Mouse (Mus musculus) heart, adult 18-20 months (tissue): ENCODE measurements around the gene Nol12. TPM values are rescaled to one million over a fixed set of nuclear protein-coding genes. Genes with fewer than 3 reads are reported as not detected.

ENCODE experiments used
- DNase-seq, 2 experiments: peaks; one replicate each; pipeline ENCODE4 v3.0.0; 2021 to 2022; ENCODE audit warnings: mixed read lengths in 1 of 2
- total RNA-seq, 2 experiments: library from RNA; stranded (reverse); gene quantifications; 2 replicates each; pipeline ENCODE4 v1.2.3; 2021

Gene Nol12
- total RNA-seq, 2 experiments from 2014 or later: 15.7 to 19.1 TPM

- no peak for DNase-seq
Observed at GRCm38 (mm10) chr15:78948883-78949282, 14.2 kb downstream of the Nol12 start.

DNA sequence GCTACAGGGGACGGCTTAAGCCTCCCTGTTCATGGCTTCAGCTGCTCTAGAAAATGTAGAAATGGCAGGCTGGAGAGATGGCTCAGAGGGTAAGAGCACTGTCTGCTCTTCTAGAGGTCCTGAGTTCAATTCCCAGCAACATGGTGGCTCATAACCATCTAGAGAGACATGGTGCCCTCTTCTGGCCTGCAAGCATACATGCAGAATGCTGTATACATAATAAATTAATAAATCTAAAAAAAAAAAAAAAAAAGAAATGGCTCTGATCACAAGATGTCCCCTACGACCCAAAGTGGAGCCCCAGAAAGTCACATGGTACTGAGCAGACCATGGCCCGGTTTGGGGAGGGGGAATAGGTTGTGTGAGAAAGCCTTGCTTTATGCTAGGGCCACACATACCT lies 20.9 kb downstream of the Nol12 start:
- no peak for DNase-seq

DNA sequence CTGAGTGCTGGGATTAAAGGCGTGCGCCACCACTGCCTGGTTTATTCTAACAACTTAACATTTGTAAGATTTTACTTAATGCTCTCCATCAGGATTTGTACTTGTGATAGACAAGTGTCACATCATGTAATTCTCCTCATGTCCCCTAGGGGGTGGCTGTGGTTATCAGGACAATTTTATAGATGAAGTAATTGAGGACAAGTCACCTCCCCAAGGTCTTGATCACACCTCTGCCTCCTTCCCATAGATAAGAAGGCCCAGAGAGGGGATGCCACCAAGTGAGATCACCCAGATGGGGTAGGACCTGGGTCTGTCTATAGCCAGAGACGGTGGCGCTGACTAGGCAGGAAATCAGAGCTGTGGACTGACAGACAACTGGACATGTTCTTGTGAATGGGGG lies 21.6 kb downstream of the Nol12 start:
- DNase-seq: peak in 1 of 2 experiments; percentile 38

GRCm38 (mm10) chr15:78957021-78957420 lies 22.3 kb downstream of the Nol12 start:
- no peak for DNase-seq

GRCm38 (mm10) chr15:78959537-78959936 lies 24.8 kb downstream of the Nol12 start:
- no peak for DNase-seq

GRCm38 (mm10) chr15:78960088-78960487 lies 25.4 kb downstream of the Nol12 start:
- peak; percentile 76 to 84 for DNase-seq

DNA sequence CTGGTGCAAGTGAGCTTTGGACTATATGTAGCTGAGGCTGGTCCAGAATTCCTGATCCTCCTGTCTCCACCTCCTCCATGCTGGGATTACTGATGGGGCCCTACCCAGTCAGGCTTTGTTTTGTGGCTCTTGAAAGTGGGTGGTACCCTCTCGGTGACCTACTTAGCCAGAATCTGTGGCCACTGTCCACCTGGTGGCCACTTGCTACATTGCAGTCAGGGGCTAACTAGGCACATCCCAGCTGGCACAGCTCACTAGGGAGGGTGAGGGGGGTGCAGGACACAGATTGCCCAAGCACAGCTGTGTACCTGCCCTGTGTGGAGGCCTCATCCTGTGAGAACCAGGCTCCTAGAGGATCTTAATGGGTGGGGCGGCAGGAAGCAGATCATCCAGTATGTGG lies 28.2 kb downstream of the Nol12 start:
- peak; percentile 68 to 71 for DNase-seq

DNA sequence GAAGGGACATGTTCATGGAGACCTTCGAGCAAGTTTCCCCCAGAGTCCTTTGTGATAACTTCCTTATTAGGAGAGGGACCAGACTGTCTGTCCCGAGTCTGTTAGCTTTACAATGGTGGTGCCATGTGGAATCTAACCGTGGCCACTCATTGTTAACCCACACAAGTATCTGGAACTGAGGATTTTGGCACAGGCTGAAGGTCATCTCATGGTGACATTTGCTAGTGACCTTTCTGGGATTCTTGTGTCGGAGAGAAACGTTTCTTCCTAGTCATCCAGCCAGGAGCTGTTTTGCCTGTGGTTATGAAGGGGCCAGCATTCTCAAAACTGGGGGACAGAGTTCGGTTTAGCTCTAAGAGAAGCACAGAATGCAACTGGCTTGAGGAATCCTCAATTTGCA lies 36.9 kb downstream of the Nol12 start:
- no peak for DNase-seq

GRCm38 (mm10) chr15:78973950-78974349 lies 39.2 kb downstream of the Nol12 start:
- DNase-seq: no peak

DNA sequence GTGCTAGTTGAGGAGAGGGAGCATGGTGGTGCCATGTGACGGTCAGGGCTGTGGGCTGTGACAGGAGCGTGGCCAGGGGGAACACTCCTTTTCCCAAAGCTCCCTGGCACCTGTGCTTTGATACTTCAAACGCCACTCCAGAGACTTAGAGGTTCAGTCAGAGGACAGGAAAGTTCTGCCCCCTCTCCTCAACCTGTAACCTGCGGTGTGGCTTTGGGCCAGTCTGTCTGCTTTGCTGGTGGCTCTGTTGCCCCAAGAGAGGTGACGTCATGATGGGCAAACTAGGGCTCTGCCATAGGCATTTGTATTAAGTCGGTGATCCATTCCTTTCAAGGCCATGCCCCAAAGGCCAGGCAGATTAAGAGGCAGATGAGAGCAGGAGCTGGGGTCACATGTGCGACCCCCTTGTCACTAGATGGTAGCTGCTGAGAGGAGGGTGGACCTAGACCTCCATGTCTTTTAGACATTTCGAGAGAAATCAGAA lies 43.0 kb downstream of the Nol12 start:
- DNase-seq: no peak

GRCm38 (mm10) chr15:78978875-78979274 lies 44.1 kb downstream of the Nol12 start:
- peak; percentile 88 to 92 for DNase-seq

- no peak for DNase-seq
Observed at GRCm38 (mm10) chr15:78980084-78980483, 45.4 kb downstream of the Nol12 start.

DNA sequence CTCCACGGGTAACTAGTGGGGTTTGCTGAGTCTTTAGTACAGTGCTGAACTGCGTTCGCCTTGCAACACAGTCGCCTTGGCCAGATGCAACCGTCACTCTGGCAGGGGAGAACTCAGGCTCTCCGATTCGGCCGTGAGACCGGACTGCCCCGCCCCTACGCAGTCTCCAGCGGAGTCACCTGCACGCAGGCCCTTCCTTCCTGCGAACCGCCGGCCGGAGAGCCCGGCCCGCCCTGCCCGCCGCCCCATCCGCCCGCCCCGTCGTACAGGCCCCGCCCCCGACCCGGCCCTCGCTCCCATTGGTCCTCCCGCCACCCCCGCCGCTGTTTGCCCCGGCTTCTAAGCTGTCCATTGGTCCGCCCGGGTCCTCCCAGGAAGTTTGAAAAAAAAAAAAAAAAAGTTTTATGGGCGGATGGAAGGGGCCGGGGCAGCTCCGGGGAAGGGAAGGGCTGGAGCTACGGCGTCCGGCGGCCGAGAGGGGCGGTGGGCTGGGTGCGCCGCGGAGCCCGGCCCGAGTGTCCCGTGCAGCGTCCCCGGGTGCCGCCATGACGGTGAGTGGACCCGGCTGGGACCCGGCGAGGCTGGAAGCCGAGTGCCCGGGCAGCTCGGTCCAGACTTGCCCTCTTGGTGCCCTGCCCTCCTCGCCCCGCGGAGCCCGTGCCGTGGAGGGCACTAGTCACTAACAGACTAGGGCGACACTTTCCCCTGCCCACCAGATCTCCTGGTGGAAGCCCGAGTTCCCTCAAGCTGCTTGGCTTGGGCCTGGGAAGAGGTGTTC lies 48.1 kb downstream of the Nol12 start:
- DNase-seq: peak; percentile 89 to 94

DNA sequence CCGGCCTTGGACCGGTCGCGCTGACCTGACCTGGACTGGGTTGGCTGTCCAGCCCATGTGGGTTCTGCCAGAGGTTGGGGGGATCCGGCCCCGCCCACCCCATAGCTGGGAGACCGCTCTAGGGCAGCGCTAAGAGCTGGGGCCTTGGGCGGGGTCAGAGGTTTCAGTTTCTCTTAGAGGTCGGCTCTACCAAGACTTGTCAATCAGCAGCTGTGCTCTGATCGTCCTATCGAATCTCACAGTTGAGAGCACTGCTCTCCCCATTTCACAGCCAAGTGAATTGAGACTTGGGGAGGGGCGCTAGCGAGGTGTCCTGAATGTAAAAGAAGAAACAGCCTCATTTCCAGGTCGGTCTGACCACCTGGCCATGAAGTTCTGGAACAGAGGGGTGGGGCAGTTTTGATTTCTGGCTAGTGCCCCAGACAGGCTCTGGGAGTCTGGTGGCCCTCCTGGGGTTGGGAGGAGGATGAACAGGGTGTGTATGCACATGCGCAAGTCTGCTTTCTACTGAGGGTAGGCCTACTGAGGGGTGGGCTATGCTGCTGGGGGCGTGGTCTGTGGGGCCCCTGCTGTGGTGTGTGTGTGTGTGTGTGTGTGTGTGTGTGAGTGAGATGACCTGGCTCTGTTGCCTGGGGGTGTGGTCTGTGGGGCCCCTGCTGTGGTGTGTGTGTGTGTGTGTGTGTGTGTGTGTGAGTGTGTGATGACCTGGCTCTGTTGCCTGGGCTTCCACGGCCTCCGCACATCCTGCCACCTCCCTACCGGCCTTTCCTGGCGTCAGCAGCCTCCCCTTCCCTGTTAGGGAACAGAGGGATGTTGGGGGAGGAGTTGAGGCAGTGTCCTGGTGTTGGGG lies 48.9 kb downstream of the Nol12 start:
- peak; percentile 68 to 83 for DNase-seq

- DNase-seq: peak; percentile 18 to 22
Observed at GRCm38 (mm10) chr15:78984286-78984778, 49.6 kb downstream of the Nol12 start.

- DNase-seq: no peak
Observed at GRCm38 (mm10) chr15:78986536-78987220, 51.9 kb downstream of the Nol12 start.

GRCm38 (mm10) chr15:78988499-78988971 lies 53.8 kb downstream of the Nol12 start:
- DNase-seq: peak; percentile 58 to 69

- DNase-seq: no peak
Observed at GRCm38 (mm10) chr15:78989152-78990092, 54.7 kb downstream of the Nol12 start.

DNA sequence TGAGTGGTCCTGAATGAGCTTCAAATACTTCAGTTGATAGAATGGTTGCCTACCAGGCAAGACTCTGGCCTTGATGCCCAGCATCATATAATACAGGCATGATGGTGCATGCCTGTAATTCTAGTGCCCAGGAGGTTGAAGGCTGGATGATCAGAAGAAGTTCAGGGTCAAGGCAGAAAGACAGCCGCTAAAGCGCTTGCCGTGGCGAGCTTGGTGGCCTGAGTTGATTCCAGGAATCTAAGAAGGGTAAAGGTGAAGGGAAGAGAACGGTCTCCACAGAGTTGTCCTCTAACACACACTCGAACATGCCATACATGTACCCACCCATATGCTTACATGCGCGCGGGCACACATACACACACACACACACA lies 55.3 kb downstream of the Nol12 start:
- no peak for DNase-seq

DNA sequence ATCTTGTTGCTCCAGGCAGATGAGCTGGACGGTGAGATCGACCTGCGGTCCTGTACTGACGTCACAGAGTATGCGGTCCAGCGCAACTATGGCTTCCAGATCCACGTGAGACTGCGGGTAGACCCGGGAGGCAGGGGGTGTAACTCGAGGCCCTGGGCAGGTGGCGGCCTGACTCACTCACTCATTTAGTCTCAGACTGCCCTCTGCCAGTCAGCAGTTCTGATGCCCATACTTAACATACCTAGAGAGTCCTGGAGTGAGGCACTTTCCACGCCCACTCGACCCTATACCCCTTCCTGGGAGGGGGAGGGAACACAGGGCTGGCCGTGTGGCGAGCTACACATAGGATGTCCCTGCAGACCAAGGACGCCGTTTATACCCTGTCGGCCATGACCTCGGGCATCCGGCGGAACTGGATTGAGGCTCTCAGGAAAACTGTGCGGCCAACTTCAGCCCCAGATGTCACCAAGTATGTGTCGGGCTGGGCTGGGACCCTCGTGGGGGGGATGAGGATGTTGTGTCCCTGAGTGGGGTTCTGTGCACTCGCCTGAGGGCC lies 56.3 kb downstream of the Nol12 start:
- no peak for DNase-seq

DNA sequence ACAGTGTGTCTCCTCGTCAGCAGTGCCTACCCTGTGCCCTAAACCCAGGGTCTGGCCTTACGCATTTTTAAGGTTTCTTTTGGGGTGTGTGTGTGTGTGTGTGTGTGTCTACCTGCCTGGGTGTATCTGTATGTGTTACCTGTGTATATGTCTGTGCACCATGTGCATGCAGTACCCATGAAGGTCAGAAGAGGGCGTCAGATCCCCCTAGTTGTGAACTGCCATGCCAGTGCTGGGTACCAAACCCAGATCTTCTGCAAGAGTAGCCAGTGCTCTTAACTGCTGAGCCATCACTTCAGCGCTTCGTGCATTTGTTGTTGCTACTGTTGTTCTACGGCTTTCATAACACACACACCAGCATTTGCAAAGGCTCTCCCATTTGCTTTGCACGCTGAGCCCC lies 57.5 kb downstream of the Nol12 start:
- DNase-seq: no peak
